Mouse (Mus musculus): Measurements from ENCODE around the gene Gm16434. TPM values are rescaled to one million over a fixed set of nuclear protein-coding genes. Genes with fewer than 3 reads are reported as not detected.
"Not testable (repeated sequence)": the region's sequence is repeated elsewhere in the genome, so short reads cannot be mapped to it uniquely, and the experiment has no call there.

Gene Gm16434
- not detected in 2 replicates for total RNA-seq (2014; fragmentation: Nextera tagmentation)
- total RNA-seq (2017): not detected in 2 replicates
- not detected in 2 replicates for polyA plus RNA-seq (2012)

GRCm38 (mm10) chr14:7194440-7194839 lies at the start of gene Gm16434:
Gene Gm16434 (minus strand): TSS chr14:7194540.
- not testable (repeated sequence) for ATAC-seq (ENCODE audit: extremely low read depth, insufficient number of reproducible peaks, low FRiP score, poor library complexity, severe bottlenecking); H3K9me3 ChIP-seq (replicated peaks); DNase-seq (ENCODE audit: low spot score); H3K4me1 ChIP-seq (ENCODE audit: insufficient read depth, low read depth, low read length); H3K36me3 ChIP-seq (replicated peaks); H3K4me3 ChIP-seq (ENCODE audit: low read depth, low read length); H3K27me3 ChIP-seq (ENCODE audit: insufficient read depth, low read length)

GRCm38 (mm10) chr14:7243498-7243897 lies 49.2 kb upstream of the Gm16434 start:
- H3K4me1 ChIP-seq (ENCODE audit: insufficient read depth, low read depth, low read length); H3K4me3 ChIP-seq (ENCODE audit: low read depth, low read length); H3K9me3 ChIP-seq (replicated peaks); DNase-seq (ENCODE audit: low spot score); H3K27me3 ChIP-seq (ENCODE audit: insufficient read depth, low read length); H3K36me3 ChIP-seq (replicated peaks); ATAC-seq (ENCODE audit: extremely low read depth, insufficient number of reproducible peaks, low FRiP score, poor library complexity, severe bottlenecking): not testable (repeated sequence)

- not testable (repeated sequence) for DNase-seq (ENCODE audit: low spot score)
Observed at GRCm38 (mm10) chr14:7200070-7200469, 5.7 kb upstream of the Gm16434 start.

DNA sequence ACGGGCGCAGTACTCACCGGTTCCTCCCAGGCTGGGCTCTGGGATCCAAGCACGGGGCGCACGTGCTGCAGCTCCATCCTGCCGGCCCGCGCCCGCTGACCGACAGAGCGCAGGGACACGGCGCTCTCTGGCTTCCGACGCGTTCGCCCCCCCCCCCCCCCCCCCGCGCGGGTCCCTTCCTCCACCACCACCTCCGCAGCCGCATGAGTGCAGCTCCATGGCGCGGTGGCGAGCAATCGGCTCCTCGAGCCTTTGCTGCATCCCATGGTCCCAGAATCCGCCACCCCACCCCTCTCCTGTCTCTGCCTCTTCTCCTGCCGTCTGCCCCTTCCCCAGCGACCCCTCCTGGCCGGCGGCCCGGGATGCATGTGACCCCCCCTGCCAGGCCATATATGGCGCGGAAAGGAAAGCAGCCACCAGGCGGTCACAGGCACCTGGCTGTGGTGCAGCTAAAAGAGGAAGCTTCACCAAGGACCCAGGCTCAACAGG lies 19.8 kb downstream of the Gm16434 start, which contains the start of gene Gm3512:
Gene Gm3512 (minus strand): TSS at position 51 of the 489 bp plus-strand sequence.
- not testable (repeated sequence) for H3K9me3 ChIP-seq (replicated peaks); H3K4me1 ChIP-seq (ENCODE audit: insufficient read depth, low read depth, low read length); H3K27me3 ChIP-seq (ENCODE audit: insufficient read depth, low read length); H3K36me3 ChIP-seq (replicated peaks); DNase-seq (ENCODE audit: low spot score); ATAC-seq (ENCODE audit: extremely low read depth, insufficient number of reproducible peaks, low FRiP score, poor library complexity, severe bottlenecking); H3K4me3 ChIP-seq (ENCODE audit: low read depth, low read length)

More at GRCm38 (mm10) chr14:7200070-7200469, 5.7 kb upstream of the Gm16434 start:
- not testable (repeated sequence) for H3K4me1 ChIP-seq (ENCODE audit: insufficient read depth, low read depth, low read length); H3K36me3 ChIP-seq (replicated peaks); H3K27me3 ChIP-seq (ENCODE audit: insufficient read depth, low read length); ATAC-seq (ENCODE audit: extremely low read depth, insufficient number of reproducible peaks, low FRiP score, poor library complexity, severe bottlenecking); H3K4me3 ChIP-seq (ENCODE audit: low read depth, low read length); H3K9me3 ChIP-seq (replicated peaks)

Other genes with a start within 250 kb of the Gm16434 start
- gene Gm6356, start 220.7 kb downstream of the Gm16434 start, total RNA-seq (2014; fragmentation: Nextera tagmentation): not detected in 2 replicates
- 0.11 TPM in 1 of 2 replicates, not detected in the other for gene Gm6356, start 220.7 kb downstream of the Gm16434 start, total RNA-seq (2017)
- gene Gm6356, start 220.7 kb downstream of the Gm16434 start, polyA plus RNA-seq (2012): not detected in 2 replicates
- gene Gm10406, start 167.1 kb downstream of the Gm16434 start, total RNA-seq (2014; fragmentation: Nextera tagmentation): not detected in 2 replicates
- gene Gm10406, start 167.1 kb downstream of the Gm16434 start, total RNA-seq (2017): 0.49 TPM in 1 of 2 replicates, not detected in the other
- not detected in 2 replicates for gene Gm10406, start 167.1 kb downstream of the Gm16434 start, polyA plus RNA-seq (2012)
- gene Gm3685, start 149.6 kb downstream of the Gm16434 start, total RNA-seq (2014; fragmentation: Nextera tagmentation): not detected in 2 replicates
- gene Gm3685, start 149.6 kb downstream of the Gm16434 start, total RNA-seq (2017): not detected in 2 replicates
- not detected in 2 replicates for gene Gm3685, start 149.6 kb downstream of the Gm16434 start, polyA plus RNA-seq (2012)
- not detected in 2 replicates for gene Gm3696, start 93.9 kb downstream of the Gm16434 start, total RNA-seq (2014; fragmentation: Nextera tagmentation)
- gene Gm3696, start 93.9 kb downstream of the Gm16434 start, total RNA-seq (2017): 0.49 TPM in 1 of 2 replicates, not detected in the other
- not detected in 2 replicates for gene Gm3696, start 93.9 kb downstream of the Gm16434 start, polyA plus RNA-seq (2012)
- gene Gm6676, start 69.1 kb downstream of the Gm16434 start, total RNA-seq (2014; fragmentation: Nextera tagmentation): not detected in 2 replicates
- gene Gm6676, start 69.1 kb downstream of the Gm16434 start, total RNA-seq (2017): not detected in 2 replicates
- gene Gm6676, start 69.1 kb downstream of the Gm16434 start, polyA plus RNA-seq (2012): not detected in 2 replicates
- gene Gm3512, start 20.0 kb downstream of the Gm16434 start, total RNA-seq (2014; fragmentation: Nextera tagmentation): not detected in 2 replicates
- gene Gm3512, start 20.0 kb downstream of the Gm16434 start, total RNA-seq (2017): not detected in 2 replicates
- not detected in 2 replicates for gene Gm3512, start 20.0 kb downstream of the Gm16434 start, polyA plus RNA-seq (2012)
- not detected in 2 replicates for gene Gm3727, start 70.2 kb upstream of the Gm16434 start, total RNA-seq (2014; fragmentation: Nextera tagmentation)
- 0.11 and 0.17 TPM in 2 replicates for gene Gm3727, start 70.2 kb upstream of the Gm16434 start, total RNA-seq (2017)
- gene Gm3727, start 70.2 kb upstream of the Gm16434 start, polyA plus RNA-seq (2012): not detected in 2 replicates
- not detected in 2 replicates for gene Gm3739, start 120.5 kb upstream of the Gm16434 start, total RNA-seq (2014; fragmentation: Nextera tagmentation)
- 0.05 TPM in 1 of 2 replicates, not detected in the other for gene Gm3739, start 120.5 kb upstream of the Gm16434 start, total RNA-seq (2017)
- gene Gm3739, start 120.5 kb upstream of the Gm16434 start, polyA plus RNA-seq (2012): not detected in 2 replicates
- gene Gm5797, start 137.9 kb upstream of the Gm16434 start, total RNA-seq (2014; fragmentation: Nextera tagmentation): not detected in 2 replicates
- not detected in 2 replicates for gene Gm5797, start 137.9 kb upstream of the Gm16434 start, total RNA-seq (2017)
- not detected in 2 replicates for gene Gm5797, start 137.9 kb upstream of the Gm16434 start, polyA plus RNA-seq (2012)
- gene Gm8374, start 170.6 kb upstream of the Gm16434 start, total RNA-seq (2014; fragmentation: Nextera tagmentation): not detected in 2 replicates
- 0.23 and 0.27 TPM in 2 replicates for gene Gm8374, start 170.6 kb upstream of the Gm16434 start, total RNA-seq (2017)
- gene Gm8374, start 170.6 kb upstream of the Gm16434 start, polyA plus RNA-seq (2012): not detected in 2 replicates

Data from G1E (cell line).